Mouse (Mus musculus) ES-E14 (cell line): ENCODE measurements around the gene Slc41a2. TPM values are rescaled to one million over a fixed set of nuclear protein-coding genes. Genes with fewer than 3 reads are reported as not detected.
A peak's percentile ranks its signal among the peaks of the same experiment; 100 is the strongest.

ENCODE experiments used
- DNase-seq: peaks from one replicate; pipeline ENCODE4 v3.0.0-alpha.2; 2013; ENCODE audit warnings: low read depth, low spot score
- H3K27ac ChIP-seq: 2 replicates; pipeline ENCODE4 v1.5.1; 2012; ENCODE audit warnings: low read depth, mild to moderate bottlenecking, low read length, moderate library complexity, mixed read lengths; ENCODE audit not compliant: poor library complexity, insufficient read depth, severe bottlenecking
- H3K36me3 ChIP-seq: 2 replicates; pipeline ENCODE4 v1.6.1; 2012; ENCODE audit warnings: mild to moderate bottlenecking, low read length, moderate library complexity, mixed read lengths; ENCODE audit not compliant: control insufficient read depth, poor library complexity, insufficient read depth, severe bottlenecking
- H3K4me1 ChIP-seq, 2 experiments: fragments of 150-350 bp in 1 of 2; sonication (generic) in 1 of 2; 2 replicates each; pipeline ENCODE4 v1.6.1; 2012; ENCODE audit warnings: low read length in 2 of 2, mild to moderate bottlenecking in 1 of 2, mixed read lengths in 1 of 2; ENCODE audit not compliant: control insufficient read depth in 2 of 2, insufficient read depth in 2 of 2, poor library complexity in 1 of 2
- H3K4me3 ChIP-seq, 2 experiments: fragments of 150-350 bp in 1 of 2; sonication (generic) in 1 of 2; 2 replicates each; pipeline ENCODE4 v1.5.1; 2012; ENCODE audit warnings: low read length in 2 of 2, low read depth in 1 of 2, mild to moderate bottlenecking in 1 of 2, mixed read lengths in 1 of 2; ENCODE audit not compliant: insufficient read depth in 1 of 2, poor library complexity in 1 of 2, severe bottlenecking in 1 of 2
- H3K9ac ChIP-seq: 2 replicates; pipeline ENCODE4 v1.6.1; 2012; ENCODE audit warnings: low read depth, mild to moderate bottlenecking, low read length, mixed read lengths; ENCODE audit not compliant: poor library complexity, insufficient read depth, severe bottlenecking
- H3K9me3 ChIP-seq: fragments of 150-350 bp; sonication (generic); 2 replicates; pipeline ENCODE4 v1.6.1; 2012; ENCODE audit warnings: low read depth, mild to moderate bottlenecking, low read length; ENCODE audit not compliant: control insufficient read depth, insufficient read depth
- CHD2 ChIP-seq: IDR thresholded peaks from 2 replicates; pipeline ENCODE4 v1.6.1; 2014; ENCODE audit warnings: mild to moderate bottlenecking, low read depth, low read length, inconsistent platforms
- HCFC1 ChIP-seq: IDR thresholded peaks from 2 replicates; pipeline ENCODE4 v1.6.1; 2012; ENCODE audit warnings: low read length, inconsistent platforms, borderline replicate concordance; ENCODE audit not compliant: insufficient read depth
- MAFK ChIP-seq: IDR thresholded peaks from 2 replicates; pipeline ENCODE4 v1.6.1; 2014; ENCODE audit warnings: mild to moderate bottlenecking, low read depth, low read length, inconsistent platforms; ENCODE audit not compliant: insufficient read depth
- ZC3H11A ChIP-seq: IDR thresholded peaks from 2 replicates; pipeline ENCODE4 v1.6.1; 2012; ENCODE audit warnings: low read depth, mild to moderate bottlenecking, inconsistent platforms, low read length, borderline replicate concordance
- ZNF384 ChIP-seq: IDR thresholded peaks from 2 replicates; pipeline ENCODE4 v1.6.1; 2012; ENCODE audit warnings: low read depth, low read length, inconsistent platforms
- in situ Hi-C, 2 experiments: fragments of 600-800 bp; cut with MboI; formaldehyde crosslinking; loops; one replicate each; pipeline ENCODE4 v1.15.1; 2025; ENCODE audit warnings: low sequenced_read_pairs in 2 of 2, inconsistent platforms in 1 of 2; ENCODE audit not compliant: unreplicated experiment in 2 of 2
- total RNA-seq: library from RNA; depleted of rRNA; stranded (reverse); fragments of 300-350 nt; gene quantifications from 2 replicates; pipeline ENCODE4 v1.2.3, GENCODE M21; 2012; rRNA removed

Gene Slc41a2
- total RNA-seq, 1 experiment: 1.1 TPM

- Histone ChIP-seq H3K36me3 (no peaks in the 10 kb centered on the region), H3K9me3 (no peaks in the 10 kb centered on the region), H3K27ac (no peak overlapping the region), H3K4me1 (no peaks in the 10 kb centered on the region), H3K4me3 (no peak overlapping the region), H3K9ac (no peak overlapping the region)
- DNase-seq: no peak
- in situ Hi-C loops: loop anchor here in 1 of 2 experiments (25.0 kb wide), 1 partner anchor 272 kb away; no protein-coding TSS in a partner anchor
- TF ChIP-seq ZC3H11A (no peak), ZNF384 (no peak), MAFK (no peak), CHD2 (no peak), HCFC1 (no peak)
These were observed 153.8 kb downstream of the Slc41a2 start for GRCm38 (mm10) chr10:83183634-83184479.

GRCm38 (mm10) chr10:83182573-83182960 lies 155.1 kb downstream of the Slc41a2 start:
- H3K9me3 ChIP-seq: no peaks in the 10 kb centered on the region
- no peak overlapping the region for H3K4me3 ChIP-seq
- no peaks in the 10 kb centered on the region for H3K36me3 ChIP-seq
- H3K9ac ChIP-seq: no peak overlapping the region
- in situ Hi-C loops: loop anchor here in 1 of 2 experiments (25.0 kb wide), 1 partner anchor 270 kb away; no protein-coding TSS in a partner anchor
- TF ChIP-seq ZNF384: no peak
- TF ChIP-seq ZC3H11A: peak; percentile 85
- no peaks in the 10 kb centered on the region for H3K4me1 ChIP-seq
- DNase-seq: peak; percentile 54
- no peak overlapping the region; the same call in 1 of the 2 replicates for H3K27ac ChIP-seq

GRCm38 (mm10) chr10:83181831-83182572 lies 155.7 kb downstream of the Slc41a2 start:
- Histone ChIP-seq H3K4me1 (no peaks in the 10 kb centered on the region), H3K9me3 (no peaks in the 10 kb centered on the region), H3K9ac (no peak overlapping the region), H3K36me3 (no peaks in the 10 kb centered on the region), H3K4me3 (no peak overlapping the region), H3K27ac (no peak overlapping the region)
- TF ChIP-seq ZC3H11A (no peak), ZNF384 (no peak), CHD2 (no peak)
- DNase-seq: peak; percentile 7
- in situ Hi-C loops: loop anchor here in 1 of 2 experiments (25.0 kb wide), 1 partner anchor 270 kb away; no protein-coding TSS in a partner anchor

Other genes with a start within 250 kb of the Slc41a2 start
- 3.5 and 4.5 TPM in 2 replicates for gene D10Wsu102e, start 22.3 kb upstream of the Slc41a2 start, total RNA-seq
- 2.0 and 3.4 TPM in 2 replicates for gene Aldh1l2, start 196.3 kb upstream of the Slc41a2 start, total RNA-seq
- gene Washc4, start 205.9 kb upstream of the Slc41a2 start, total RNA-seq: 33.9 and 38.2 TPM in 2 replicates